Mouse (Mus musculus) T-helper 17 cell (primary cell): ENCODE measurements around the gene Akap13.

ENCODE experiments used
- in situ Hi-C, 2 experiments: fragments of 300-600 bp; cut with MboI, MseI; formaldehyde crosslinking; loops; 1 replicate in 1 of 2; 2 replicates in 1 of 2; pipeline ENCODE4 v1.15.1; 2025; ENCODE audit warnings: high pct_unique_total_duplicates in 2 of 2

Gene Akap13

GRCm38 (mm10) chr7:75456152-75456888 lies 986 bp downstream of the Akap13 start:
- in situ Hi-C loops: no loop called here

GRCm38 (mm10) chr7:75460290-75460689 lies 5.0 kb downstream of the Akap13 start:
- in situ Hi-C loops: no loop called here

- in situ Hi-C loops: no loop called here
These were observed 8.3 kb downstream of the Akap13 start for GRCm38 (mm10) chr7:75463579-75464162.

GRCm38 (mm10) chr7:75467791-75468190 lies 12.5 kb downstream of the Akap13 start:
- in situ Hi-C loops: no loop called here

- in situ Hi-C loops: loop anchor here in 1 of 2 experiments (5.0 kb wide), 1 partner anchor 83 kb away; no protein-coding TSS in a partner anchor
These were observed 15.1 kb downstream of the Akap13 start for GRCm38 (mm10) chr7:75470318-75470925.

GRCm38 (mm10) chr7:75472316-75473195 lies 17.2 kb downstream of the Akap13 start:
- in situ Hi-C loops: loop anchor here in 1 of 2 experiments (5.0 kb wide), 1 partner anchor 85 kb away; no protein-coding TSS in a partner anchor

GRCm38 (mm10) chr7:75473294-75473693 lies 18.0 kb downstream of the Akap13 start:
- in situ Hi-C loops: loop anchor here in 1 of 2 experiments (5.0 kb wide), 1 partner anchor 86 kb away; no protein-coding TSS in a partner anchor

DNA sequence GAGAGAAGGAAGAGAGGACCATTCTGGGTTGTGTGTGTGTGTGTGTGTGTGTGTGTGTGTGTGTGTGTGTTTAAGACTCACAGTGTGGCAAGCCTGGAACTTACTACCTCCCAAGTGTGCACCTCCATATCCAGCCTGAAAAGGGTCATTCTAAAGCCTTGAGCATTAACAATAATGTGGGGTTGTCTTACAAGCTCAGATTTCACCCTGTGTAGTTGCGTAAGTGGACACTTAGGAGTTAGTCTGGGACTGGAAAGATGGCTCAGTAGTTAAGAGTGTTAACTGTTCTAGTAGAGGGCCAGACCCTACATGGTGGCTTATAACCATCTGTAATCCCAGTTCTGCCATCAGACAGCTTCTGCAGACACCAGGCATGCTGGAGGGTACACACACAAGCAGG lies 18.7 kb downstream of the Akap13 start:
- in situ Hi-C loops: loop anchor here in 1 of 2 experiments (5.0 kb wide), 1 partner anchor 87 kb away; no protein-coding TSS in a partner anchor

DNA sequence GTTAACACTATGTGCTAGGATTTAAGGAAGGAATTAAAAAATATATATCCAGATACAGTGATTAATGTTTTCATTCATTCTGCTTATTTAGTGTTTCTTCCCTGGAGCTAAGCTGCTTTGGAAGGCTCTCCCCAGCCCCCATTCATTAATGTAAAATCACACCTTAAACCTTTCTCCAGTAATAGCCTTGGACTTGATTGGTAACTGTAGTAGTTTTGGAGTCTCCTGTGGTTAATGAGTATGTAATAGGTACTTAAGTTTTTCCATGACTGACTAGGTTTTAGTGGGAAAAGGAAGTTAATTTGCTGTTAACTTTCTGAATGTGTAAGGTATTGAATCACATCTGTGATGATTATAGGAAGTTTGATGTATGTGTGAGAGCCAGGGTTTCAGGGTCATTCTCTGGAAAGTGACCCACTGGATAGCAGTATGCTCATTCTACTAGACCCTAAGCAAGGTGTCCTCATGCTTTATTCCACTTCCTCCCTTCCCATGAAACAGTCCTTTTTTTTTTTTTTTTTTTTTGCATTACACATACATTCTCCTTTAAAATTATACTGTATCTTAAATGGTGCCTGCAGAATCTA lies 19.3 kb downstream of the Akap13 start:
- in situ Hi-C loops: loop anchor here in 1 of 2 experiments (5.0 kb wide), 1 partner anchor 87 kb away; no protein-coding TSS in a partner anchor

DNA sequence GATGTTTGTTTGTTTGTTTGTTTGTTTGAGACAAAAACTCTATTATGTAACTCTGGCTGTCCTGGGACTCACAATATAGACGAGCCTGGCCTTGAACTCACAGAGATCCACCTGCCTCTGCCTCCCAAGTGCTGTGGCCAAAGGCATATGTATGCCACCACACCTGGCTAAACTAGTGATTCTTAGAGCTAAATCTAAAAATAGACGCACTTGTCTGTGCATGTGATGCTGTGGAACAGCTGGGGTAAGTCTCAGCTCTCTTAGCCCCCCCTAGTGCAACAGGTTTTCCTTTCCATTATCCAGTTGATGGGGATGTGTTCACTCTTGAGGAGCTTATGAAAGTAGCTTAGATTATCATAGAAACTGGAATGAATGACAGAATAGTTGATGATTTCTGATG lies 22.7 kb downstream of the Akap13 start:
- in situ Hi-C loops: no loop called here

GRCm38 (mm10) chr7:75480721-75481426 lies 25.5 kb downstream of the Akap13 start:
- in situ Hi-C loops: no loop called here

GRCm38 (mm10) chr7:75486031-75486430 lies 30.7 kb downstream of the Akap13 start:
- in situ Hi-C loops: no loop called here

DNA sequence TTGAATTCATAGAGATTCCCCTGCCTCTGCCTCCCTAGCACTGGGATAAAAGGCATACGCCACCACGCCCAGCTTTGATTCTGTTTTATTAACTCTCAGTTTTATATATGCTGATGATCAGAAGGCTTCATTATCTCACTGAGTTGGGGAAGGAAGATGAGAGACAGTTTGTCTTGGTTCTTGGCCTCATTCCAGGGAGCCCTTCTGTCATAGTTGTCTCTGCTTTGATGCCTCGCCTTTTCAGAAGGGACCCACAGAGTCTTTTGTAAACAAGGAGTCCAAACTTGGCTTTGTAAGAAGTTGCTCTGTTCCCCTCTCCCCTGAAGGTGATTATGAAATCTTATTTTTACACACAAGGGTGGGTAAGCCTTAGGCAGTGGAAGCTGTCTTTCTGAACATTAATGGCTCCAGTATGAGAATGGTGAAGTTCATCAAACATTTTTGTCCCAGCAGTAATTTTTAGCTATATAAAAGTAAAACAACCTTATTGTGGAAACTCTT lies 40.7 kb downstream of the Akap13 start:
- in situ Hi-C loops: no loop called here

- in situ Hi-C loops: no loop called here
These were observed 43.3 kb downstream of the Akap13 start for GRCm38 (mm10) chr7:75498627-75499026.

DNA sequence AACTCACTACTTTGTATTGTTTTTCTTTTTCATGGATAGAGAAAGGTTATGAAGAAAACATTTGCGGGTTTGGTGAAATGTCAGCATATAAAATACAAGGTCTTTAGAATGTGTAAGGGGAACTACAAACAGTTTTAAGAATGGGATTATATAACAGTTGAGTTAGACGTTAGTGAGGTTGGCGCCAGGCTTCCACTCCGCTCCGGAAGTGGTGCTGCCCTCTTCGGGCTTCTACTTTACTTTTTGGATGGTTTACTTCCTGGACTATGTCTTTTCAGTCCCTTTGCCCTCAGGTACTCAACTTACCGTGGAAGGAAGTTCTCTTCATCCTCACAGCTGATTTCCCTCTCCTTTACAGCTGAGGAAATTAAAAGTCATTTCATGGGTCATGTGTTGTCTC lies 43.9 kb downstream of the Akap13 start:
- in situ Hi-C loops: no loop called here

GRCm38 (mm10) chr7:75500164-75500563 lies 44.8 kb downstream of the Akap13 start:
- in situ Hi-C loops: no loop called here

- in situ Hi-C loops: no loop called here
These were observed 45.5 kb downstream of the Akap13 start for GRCm38 (mm10) chr7:75500793-75501192.

DNA sequence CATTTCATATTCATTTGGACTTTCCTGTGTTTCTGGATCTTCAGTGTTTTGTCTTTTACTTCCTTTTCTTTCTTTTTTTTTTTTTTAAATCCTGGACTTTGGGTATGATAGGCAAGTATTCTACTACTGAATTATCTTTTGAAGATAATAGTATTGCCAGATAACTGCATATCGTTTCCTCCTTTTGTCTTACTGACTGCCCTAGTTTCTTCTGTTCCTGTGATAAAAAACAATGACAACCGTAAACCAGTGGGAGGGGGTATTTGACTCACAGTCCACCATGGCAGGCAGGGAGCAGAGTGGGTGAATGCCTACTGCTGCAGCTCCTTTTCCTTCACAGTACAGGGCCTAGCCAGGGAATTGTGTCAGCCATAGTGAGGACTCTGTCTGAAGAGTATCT lies 49.2 kb downstream of the Akap13 start:
- in situ Hi-C loops: no loop called here

DNA sequence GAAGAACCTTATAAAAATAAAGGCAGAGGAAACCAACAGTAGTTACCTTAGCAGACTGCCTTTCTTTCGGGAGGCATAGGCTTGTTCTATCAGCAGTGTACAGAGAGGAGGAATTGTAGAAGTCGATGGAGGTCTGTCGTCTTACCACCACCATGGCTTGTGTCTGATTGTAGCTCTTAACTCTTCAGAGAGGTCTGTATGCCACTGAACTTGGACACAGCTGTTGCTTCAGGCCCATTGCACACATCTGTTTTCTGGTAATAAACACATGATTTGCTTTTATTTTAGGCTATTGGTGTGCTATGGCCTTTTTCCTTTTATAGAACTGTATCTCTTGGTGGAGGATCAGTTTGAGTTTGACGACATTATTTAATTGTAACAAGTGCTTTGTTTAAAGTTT lies 51.3 kb downstream of the Akap13 start:
- in situ Hi-C loops: no loop called here
